Mouse (Mus musculus) C2C12 (cell line): ENCODE results near the gene Clasp1. TPM values are rescaled to one million over a fixed set of nuclear protein-coding genes. Genes with fewer than 3 reads are reported as not detected.

Experiments used
- H3K27me3 ChIP-seq: one replicate; pipeline ENCODE4 v1.6.1; 2011; ENCODE audit not compliant: control insufficient read depth, insufficient read depth, insufficient read length
- H3K36me3 ChIP-seq: one replicate; pipeline ENCODE4 v1.6.1; 2011; ENCODE audit not compliant: control insufficient read depth, insufficient read depth
- H3K4me3 ChIP-seq: one replicate; pipeline ENCODE4 v1.5.1; 2011; ENCODE audit warnings: mild to moderate bottlenecking, control low read depth; ENCODE audit not compliant: poor library complexity, insufficient read depth, severe bottlenecking
- H3K79me2 ChIP-seq: one replicate; pipeline ENCODE4 v1.6.1; 2011; ENCODE audit not compliant: control insufficient read depth, insufficient read depth
- H3K79me3 ChIP-seq: one replicate; pipeline ENCODE4 v1.6.1; 2011; ENCODE audit warnings: low read depth, control low read depth
- H3ac ChIP-seq: one replicate; pipeline ENCODE3; 2011; ENCODE audit warnings: low read depth; ENCODE audit not compliant: control insufficient read depth, insufficient read length
- CEBPB ChIP-seq: IDR thresholded peaks from one replicate; pipeline ENCODE4 v1.6.1; 2011; ENCODE audit warnings: low read depth, mild to moderate bottlenecking, control low read depth, moderate library complexity
- CTCF ChIP-seq: IDR thresholded peaks from one replicate; pipeline ENCODE4 v1.5.1; 2011; ENCODE audit not compliant: control insufficient read depth, insufficient read depth, insufficient read length
- FOSL1 ChIP-seq: IDR thresholded peaks from one replicate; pipeline ENCODE4 v1.8.0; 2011; ENCODE audit warnings: mild to moderate bottlenecking, low read length; ENCODE audit not compliant: poor library complexity, insufficient read depth, severe bottlenecking
- MAX ChIP-seq: IDR thresholded peaks from one replicate; pipeline ENCODE4 v1.6.1; 2011; ENCODE audit warnings: mild to moderate bottlenecking, control low read depth
- MYOD1 ChIP-seq: IDR thresholded peaks from one replicate; pipeline ENCODE4 v1.6.1; 2011; ENCODE audit warnings: low read depth; ENCODE audit not compliant: control insufficient read depth, insufficient read length
- MYOG ChIP-seq: IDR thresholded peaks from one replicate; pipeline ENCODE4 v1.6.1; 2011; ENCODE audit not compliant: control insufficient read depth, insufficient read length; ENCODE audit errors: extremely low read depth
- USF1 ChIP-seq: IDR thresholded peaks from one replicate; pipeline ENCODE4 v1.6.1; 2011; ENCODE audit warnings: low read depth, mild to moderate bottlenecking, control low read depth, moderate library complexity
- polyA plus RNA-seq: library from polyadenylated mRNA; unstranded; fragments of >200 nt; fragmentation: generic; extraction: Trizol; gene quantifications from one replicate; pipeline ENCODE4 v1.2.1, GENCODE M21; 2012; ENCODE audit warnings: missing spikeins

Clasp1 gene
- polyA plus RNA-seq, 1 experiment: 19.4 TPM

- no peaks in the 10 kb centered on the region for H3K36me3 ChIP-seq
- TF ChIP-seq FOSL1 (no peak), CTCF (no peak), CEBPB (no peak), MYOG (no peak), MYOD1 (no peak), MAX (no peak), USF1 (no peak)
- H3K4me3 ChIP-seq: no peak overlapping the region
- no peaks in the 10 kb centered on the region for H3K79me2 ChIP-seq
- H3ac ChIP-seq: no peak overlapping the region
- H3K27me3 ChIP-seq: peaks cover 3% of the 10 kb centered on the region
- H3K79me3 ChIP-seq: no peaks in the 10 kb centered on the region
These were observed 254.5 kb downstream of the Clasp1 start for GRCm38 (mm10) chr1:118643138-118643979.

GRCm38 (mm10) chr1:118645701-118646100, 256.8 kb downstream of the Clasp1 start:
- H3K4me3 ChIP-seq: no peak overlapping the region
- no peaks in the 10 kb centered on the region for H3K27me3 ChIP-seq
- no peaks in the 10 kb centered on the region for H3K79me2 ChIP-seq
- no peaks in the 10 kb centered on the region for H3K36me3 ChIP-seq
- no peak overlapping the region for H3ac ChIP-seq
- no peaks in the 10 kb centered on the region for H3K79me3 ChIP-seq
- no peak for TF ChIP-seq MYOG
- TF ChIP-seq CTCF: no peak
- no peak for TF ChIP-seq MYOD1
- TF ChIP-seq CEBPB: no peak
- TF ChIP-seq FOSL1: no peak
- no peak for TF ChIP-seq USF1
- TF ChIP-seq MAX: no peak

GRCm38 (mm10) chr1:118648015-118648414, 259.2 kb downstream of the Clasp1 start:
- H3K27me3 ChIP-seq: no peaks in the 10 kb centered on the region
- no peaks in the 10 kb centered on the region for H3K79me3 ChIP-seq
- TF ChIP-seq CEBPB (no peak), MAX (no peak), MYOG (no peak), MYOD1 (no peak), CTCF (no peak), FOSL1 (no peak), USF1 (no peak)
- no peak overlapping the region for H3K4me3 ChIP-seq
- no peaks in the 10 kb centered on the region for H3K79me2 ChIP-seq
- H3ac ChIP-seq: no peak overlapping the region
- H3K36me3 ChIP-seq: no peaks in the 10 kb centered on the region

- Histone ChIP-seq H3K79me3 (no peaks in the 10 kb centered on the region), H3K79me2 (no peaks in the 10 kb centered on the region), H3ac (no peak overlapping the region), H3K27me3 (no peaks in the 10 kb centered on the region), H3K36me3 (no peaks in the 10 kb centered on the region), H3K4me3 (no peak overlapping the region)
- no peak for TF ChIP-seq MAX
These were observed 261.3 kb downstream of the Clasp1 start for GRCm38 (mm10) chr1:118649933-118650770.

GRCm38 (mm10) chr1:118650771-118651080, 261.9 kb downstream of the Clasp1 start:
- H3ac ChIP-seq: no peak overlapping the region
- no peaks in the 10 kb centered on the region for H3K79me2 ChIP-seq
- no peaks in the 10 kb centered on the region for H3K27me3 ChIP-seq
- H3K79me3 ChIP-seq: no peaks in the 10 kb centered on the region
- H3K4me3 ChIP-seq: no peak overlapping the region
- TF ChIP-seq MYOG (no peak), CTCF (no peak), MYOD1 (no peak), USF1 (no peak), CEBPB (no peak), MAX (no peak), FOSL1 (no peak)
- no peaks in the 10 kb centered on the region for H3K36me3 ChIP-seq
